Mouse (Mus musculus) intestine, postnatal 0 days (tissue): Measurements from ENCODE around the gene Chn1. TPM values are rescaled to one million over a fixed set of nuclear protein-coding genes. Genes with fewer than 3 reads are reported as not detected.

Experiments
- ATAC-seq: fragments of 200-750 bp; cut with Nextera tagmentation; 2 replicates; pipeline ENCODE4 v1.8.0; 2017; ENCODE audit warnings: mild to moderate bottlenecking, moderate TSS enrichment, moderate library complexity
- H3K27ac ChIP-seq: fragments of 300-500 bp; sonication (generic); 2 replicates; pipeline ENCODE4 v1.5.1; 2014; ENCODE audit warnings: mild to moderate bottlenecking, low read depth, low read length, moderate library complexity
- H3K27me3 ChIP-seq: fragments of 300-500 bp; sonication (generic); replicated peaks from 2 replicates; pipeline ENCODE4 v1.6.1; 2014; ENCODE audit warnings: low read length, mixed read lengths; ENCODE audit not compliant: control insufficient read depth, insufficient read depth
- H3K36me3 ChIP-seq: fragments of 300-500 bp; sonication (generic); 2 replicates; pipeline ENCODE4 v1.6.1; 2014; ENCODE audit warnings: mild to moderate bottlenecking, moderate library complexity; ENCODE audit not compliant: control insufficient read depth, insufficient read depth
- H3K4me1 ChIP-seq: fragments of 300-500 bp; sonication (generic); replicated peaks from 2 replicates; pipeline ENCODE4 v1.6.1; 2014; ENCODE audit warnings: antibody characterized with exemption, low read length, mixed read lengths; ENCODE audit not compliant: control insufficient read depth, insufficient read depth
- H3K4me2 ChIP-seq: fragments of 300-500 bp; sonication (generic); replicated peaks from 2 replicates; pipeline ENCODE4 v1.6.1; 2014; ENCODE audit warnings: low read depth, mild to moderate bottlenecking, moderate library complexity
- H3K4me3 ChIP-seq: fragments of 300-500 bp; sonication (generic); 2 replicates; pipeline ENCODE4 v1.5.1; 2014; ENCODE audit warnings: low read depth, low read length
- H3K9ac ChIP-seq: fragments of 300-500 bp; sonication (generic); 2 replicates; pipeline ENCODE4 v1.6.1; 2014; ENCODE audit warnings: mild to moderate bottlenecking, low read depth, low read length
- H3K9me3 ChIP-seq: fragments of 300-500 bp; sonication (generic); 2 replicates; pipeline ENCODE4 v1.6.1; 2016; ENCODE audit warnings: mixed run types; ENCODE audit not compliant: control insufficient read depth
- CTCF ChIP-seq: sonication (generic); IDR thresholded peaks from 2 replicates; pipeline ENCODE4 v1.5.1; 2016; ENCODE audit warnings: low read depth, mild to moderate bottlenecking, control low read depth, antibody characterized with exemption, moderate library complexity
- WGBS: fragments of 180-500 bp; shearing (Covaris S2); extraction: QIAGEN DNeasy Blood & Tissue Kit; methylation state at CpG from one replicate; pipeline ENCODE4 v1.1.7; 2014; 5-methylcytosine and 5-hydroxymethylcytosine counted together
- polyA plus RNA-seq: library from polyadenylated mRNA; unstranded; fragments of >200 nt; fragmentation: Nextera tagmentation; extraction: Ambion mirVana; gene quantifications from 2 replicates; pipeline ENCODE4 v1.2.1, GENCODE M21; 2015

Chn1 gene
- polyA plus RNA-seq, 1 experiment from 2014 or later: 9.5 TPM

DNA sequence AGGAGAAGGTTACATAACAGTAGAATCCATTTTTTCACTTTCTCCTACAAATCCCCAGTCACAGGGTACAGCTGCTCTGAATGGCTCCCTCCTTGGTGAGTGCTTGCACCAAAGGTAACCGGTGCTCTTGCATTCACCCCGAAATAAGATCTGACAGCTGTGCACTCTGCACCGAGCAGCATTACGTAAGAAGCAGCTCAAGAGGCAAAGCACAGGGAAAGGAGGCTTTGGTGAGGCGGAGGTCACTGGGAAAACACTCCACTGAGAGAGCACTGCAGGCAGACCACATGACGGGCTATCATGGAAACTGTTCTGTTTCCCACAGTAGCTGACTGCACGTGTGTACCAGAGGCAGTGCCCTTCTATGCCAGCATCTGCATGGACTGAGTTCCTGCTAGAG, 118.0 kb downstream of the Chn1 start:
- ATAC-seq: no peak
- Histone ChIP-seq H3K4me1 (no peaks in the 10 kb centered on the region), H3K36me3 (no peaks in the 10 kb centered on the region), H3K4me3 (no peak overlapping the region), H3K4me2 (no peak overlapping the region; the same call in 1 of the 2 replicates), H3K9ac (no peak overlapping the region), H3K27me3 (no peaks in the 10 kb centered on the region), H3K9me3 (no peaks in the 10 kb centered on the region), H3K27ac (no peak overlapping the region)
- WGBS: 60% methylated on average over 7 of the region's 7 CpGs
- TF ChIP-seq CTCF: no peak

DNA sequence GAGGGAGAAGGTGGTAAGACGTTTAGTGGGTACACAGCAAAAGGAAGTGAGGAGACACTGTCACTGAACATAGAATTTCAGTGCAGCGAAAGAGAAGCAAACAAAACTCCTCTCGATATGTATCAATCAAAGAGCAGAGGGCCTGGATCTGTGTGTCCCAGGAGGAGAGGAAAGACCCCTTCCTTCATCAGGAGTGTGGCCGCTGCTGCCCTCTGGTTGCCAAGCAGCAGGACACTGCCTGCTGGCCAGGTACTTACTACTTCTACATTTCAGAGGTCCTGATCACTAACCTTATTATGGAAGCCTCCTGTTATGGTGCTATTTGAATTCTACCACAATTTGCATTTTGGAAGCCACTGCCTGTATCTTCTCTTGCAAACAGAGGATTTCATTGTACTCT, 119.5 kb downstream of the Chn1 start:
- Histone ChIP-seq H3K4me1 (no peaks in the 10 kb centered on the region), H3K9me3 (no peaks in the 10 kb centered on the region), H3K9ac (no peak overlapping the region), H3K27me3 (no peaks in the 10 kb centered on the region), H3K36me3 (no peaks in the 10 kb centered on the region), H3K4me3 (no peak overlapping the region), H3K4me2 (no peak overlapping the region), H3K27ac (no peak overlapping the region)
- ATAC-seq: no peak
- 89% methylated on average over 4 of the region's 4 CpGs for WGBS
- TF ChIP-seq CTCF: no peak

DNA sequence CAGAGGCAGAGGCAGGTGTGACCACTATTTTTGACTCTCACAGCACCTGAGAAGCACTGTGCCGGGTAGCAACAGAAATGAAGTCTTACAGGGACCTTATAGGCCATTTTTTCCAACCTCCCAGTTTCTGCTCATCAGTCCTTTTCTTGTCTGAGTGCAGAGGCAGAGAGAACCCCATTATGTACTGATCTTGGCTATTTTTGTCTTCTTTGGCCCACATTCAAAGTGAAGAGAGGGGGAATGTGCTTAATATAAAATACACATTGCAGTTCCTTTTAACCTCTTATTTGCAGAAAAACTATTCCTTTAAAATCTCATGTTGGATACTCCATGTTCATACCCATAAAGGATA, 120.3 kb downstream of the Chn1 start:
- H3K27me3 ChIP-seq: no peaks in the 10 kb centered on the region
- H3K9ac ChIP-seq: no peak overlapping the region
- H3K9me3 ChIP-seq: no peaks in the 10 kb centered on the region
- ATAC-seq: no peak
- H3K4me1 ChIP-seq: no peaks in the 10 kb centered on the region
- H3K4me3 ChIP-seq: no peak overlapping the region
- TF ChIP-seq CTCF: no peak
- no peak overlapping the region for H3K4me2 ChIP-seq
- H3K27ac ChIP-seq: no peak overlapping the region
- no peaks in the 10 kb centered on the region for H3K36me3 ChIP-seq
- 60% methylated on average over 1 of the region's 1 CpGs for WGBS

DNA sequence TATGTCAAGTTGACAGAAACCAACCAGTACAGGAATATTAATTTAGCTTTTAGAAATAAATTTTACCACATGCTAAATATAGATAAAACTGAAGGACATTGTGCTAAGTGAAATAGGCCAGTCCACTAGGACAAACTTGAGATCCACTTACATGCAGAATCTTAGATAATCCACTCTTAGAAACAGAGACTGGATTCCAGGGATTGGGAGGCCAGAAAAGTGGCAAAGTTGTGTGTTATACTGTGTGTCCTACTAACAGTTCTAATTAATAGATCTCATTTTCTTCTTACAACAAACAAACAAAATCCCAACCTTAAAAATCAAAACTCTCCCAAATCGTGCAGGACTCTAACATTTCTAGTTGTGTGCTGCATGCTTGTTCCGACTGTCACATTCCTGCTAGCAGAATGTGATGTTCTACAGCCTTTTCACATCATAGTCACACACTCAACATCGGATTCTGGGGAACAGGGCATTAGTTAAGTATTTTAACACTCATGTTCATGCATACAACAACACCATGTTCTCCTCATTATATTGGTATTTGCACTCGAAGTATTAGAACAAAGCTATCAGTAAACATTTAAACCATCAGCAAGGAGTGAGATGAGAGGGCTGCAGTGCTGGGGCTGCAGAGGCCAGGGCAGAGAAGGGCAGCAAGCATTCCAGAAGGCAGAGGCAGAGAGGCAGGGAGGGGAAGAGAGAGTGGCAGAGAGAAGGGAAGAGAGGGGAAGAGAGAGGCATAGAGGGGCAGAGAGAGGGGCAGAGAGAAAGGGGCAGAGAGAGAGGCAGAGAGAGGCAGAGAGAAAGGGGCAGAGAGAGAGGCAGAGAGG, 120.9 kb downstream of the Chn1 start:
- no peak overlapping the region for H3K27ac ChIP-seq
- H3K36me3 ChIP-seq: no peaks in the 10 kb centered on the region
- TF ChIP-seq CTCF: no peak
- ATAC-seq: no peak
- no peak overlapping the region for H3K9ac ChIP-seq
- no peaks in the 10 kb centered on the region for H3K9me3 ChIP-seq
- no peaks in the 10 kb centered on the region for H3K4me1 ChIP-seq
- 54% methylated on average over 4 of the region's 4 CpGs for WGBS
- no peaks in the 10 kb centered on the region for H3K27me3 ChIP-seq
- H3K4me3 ChIP-seq: no peak overlapping the region
- H3K4me2 ChIP-seq: no peak overlapping the region

DNA sequence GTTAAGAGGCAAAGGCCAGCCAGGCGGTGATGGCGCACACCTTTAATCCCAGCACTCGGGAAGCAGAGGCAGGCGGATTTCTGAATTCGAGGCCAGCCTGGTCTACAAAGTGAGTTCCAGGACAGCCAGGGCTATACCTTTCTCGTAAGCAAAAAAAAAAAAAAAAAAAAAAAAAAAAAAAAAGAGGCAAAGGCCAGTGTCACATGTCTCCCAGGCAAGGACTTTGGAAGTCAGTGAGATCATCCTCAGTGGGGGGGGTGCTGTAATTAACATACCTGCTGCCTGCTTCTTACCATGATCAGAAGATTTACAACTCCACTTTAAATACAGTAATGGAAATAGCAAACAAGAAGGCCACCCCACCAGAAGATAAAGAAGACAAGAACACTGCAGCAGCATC, 137.5 kb downstream of the Chn1 start:
- H3K4me3 ChIP-seq: no peak overlapping the region
- no peak for TF ChIP-seq CTCF
- H3K27ac ChIP-seq: no peak overlapping the region
- ATAC-seq: no peak
- H3K36me3 ChIP-seq: no peaks in the 10 kb centered on the region
- no peaks in the 10 kb centered on the region for H3K27me3 ChIP-seq
- no peak overlapping the region for H3K4me2 ChIP-seq
- WGBS: 86% methylated on average over 6 of the region's 6 CpGs
- H3K4me1 ChIP-seq: no peaks in the 10 kb centered on the region
- H3K9me3 ChIP-seq: no peaks in the 10 kb centered on the region
- H3K9ac ChIP-seq: no peak overlapping the region

DNA sequence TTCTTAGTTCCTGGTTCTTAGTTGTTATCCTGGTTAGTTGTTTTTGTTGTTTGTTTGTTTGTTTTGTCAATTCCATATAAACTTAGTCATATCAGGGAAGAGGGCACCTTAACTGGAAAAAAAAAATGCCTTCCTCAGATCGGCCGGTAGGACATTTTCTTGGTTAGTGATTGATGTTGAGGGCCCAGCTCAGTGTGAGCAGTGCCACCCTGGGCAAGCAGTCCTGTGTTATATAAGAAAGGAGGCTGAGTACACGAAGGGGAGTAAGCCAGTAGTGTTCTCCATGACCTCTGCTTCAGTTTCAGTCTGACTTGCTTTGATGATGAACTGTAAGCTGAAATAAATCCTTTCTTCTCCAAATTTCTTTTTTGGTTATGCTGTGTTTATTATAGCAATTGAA, 138.8 kb downstream of the Chn1 start:
- Histone ChIP-seq H3K9me3 (no peaks in the 10 kb centered on the region), H3K4me3 (no peak overlapping the region), H3K27ac (no peak overlapping the region), H3K4me1 (no peaks in the 10 kb centered on the region), H3K27me3 (no peaks in the 10 kb centered on the region), H3K9ac (no peak overlapping the region), H3K4me2 (no peak overlapping the region), H3K36me3 (no peaks in the 10 kb centered on the region)
- ATAC-seq: no peak
- no peak for TF ChIP-seq CTCF
- WGBS: 71% methylated on average over 3 of the region's 3 CpGs
